In the genomic region with DNA sequence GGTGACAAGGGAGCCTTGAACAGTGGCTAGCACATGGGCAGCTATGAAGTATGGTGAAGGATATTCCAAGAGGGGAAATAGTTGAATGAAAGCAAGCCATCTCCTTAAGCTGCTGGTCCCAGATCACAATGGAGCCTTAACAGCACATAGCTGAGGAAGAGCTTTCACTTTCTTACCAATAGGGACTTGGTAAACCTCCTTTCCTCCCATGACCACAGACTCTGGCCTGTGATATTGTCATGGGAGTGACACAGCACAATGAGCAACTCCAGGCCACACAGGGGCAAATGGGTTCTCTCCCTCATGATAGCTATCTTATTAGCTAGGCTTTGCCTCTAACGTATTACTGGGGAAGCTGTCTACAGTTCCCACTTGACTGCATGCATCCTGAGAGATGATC, we compare ENCODE assay signal across 30 mouse cellular contexts.
"Had no signal": no experiment of that assay in that cellular context is flagged by ENCODE, and none has a peak within 500 bp of the region (broad histone marks: within the 10 kb centered on the region; RNA-seq: fewer than 3 reads in every experiment).

No protein-coding gene starts in this region.

- ATAC-seq: liver, embryonic 12.5 days; liver, postnatal 0 days; lung, postnatal 0 days; midbrain, embryonic 15.5 days; midbrain, embryonic 16.5 days had no signal

- H3K4me3 ChIP-seq: limb, embryonic 10.5 days; limb, embryonic 12.5 days; limb, embryonic 13.5 days; limb, embryonic 15.5 days; liver, embryonic 12.5 days; liver, embryonic 13.5 days; liver, embryonic 15.5 days; lung, embryonic 15.5 days; megakaryocyte, embryonic 14.5 days; midbrain, embryonic 10.5 days; midbrain, embryonic 12.5 days; midbrain, embryonic 15.5 days; myocyte had no signal

- H3K4me2 ChIP-seq: limb, embryonic 12.5 days; limb, embryonic 13.5 days; limb, embryonic 15.5 days; liver, embryonic 11.5 days; liver, embryonic 12.5 days; liver, embryonic 13.5 days; liver, embryonic 15.5 days; lung, embryonic 14.5 days; lung, embryonic 15.5 days; midbrain, embryonic 11.5 days; midbrain, embryonic 12.5 days; midbrain, embryonic 15.5 days had no signal

- H3K36me3 ChIP-seq: limb, embryonic 10.5 days; limb, embryonic 12.5 days; limb, embryonic 13.5 days; limb, embryonic 15.5 days; liver, embryonic 12.5 days; liver, embryonic 13.5 days; liver, embryonic 15.5 days; lung, embryonic 15.5 days; midbrain, embryonic 10.5 days; midbrain, embryonic 12.5 days; midbrain, embryonic 15.5 days had no signal

- H3K27ac ChIP-seq: limb, embryonic 10.5 days; limb, embryonic 12.5 days; limb, embryonic 13.5 days; limb, embryonic 15.5 days; liver, embryonic 12.5 days; liver, embryonic 13.5 days; liver, embryonic 14.5 days; liver, embryonic 15.5 days; lung, embryonic 15.5 days; macrophage; midbrain, embryonic 10.5 days; midbrain, embryonic 12.5 days; midbrain, embryonic 15.5 days had no signal

- H3K9ac ChIP-seq: limb, embryonic 12.5 days; limb, embryonic 13.5 days; limb, embryonic 15.5 days; liver, embryonic 12.5 days; liver, embryonic 13.5 days; liver, embryonic 14.5 days; liver, embryonic 15.5 days; liver, postnatal 0 days; lung, embryonic 14.5 days; lung, embryonic 15.5 days; midbrain, embryonic 12.5 days; midbrain, embryonic 15.5 days had no signal

- H3K4me1 ChIP-seq: limb, embryonic 10.5 days; liver, embryonic 12.5 days; liver, embryonic 13.5 days; liver, embryonic 15.5 days; lung, embryonic 15.5 days; megakaryocyte, embryonic 14.5 days had no signal

- DNase-seq: left cerebral cortex, postnatal 4 days; liver; liver, embryonic 13.5 days; liver, postnatal 0 days; lung, adult 18-20 months; lung, adult 2 months; lung, embryonic 14.5 days; lung, postnatal 10 days; lung, postnatal 14 days; lung, postnatal 36 days; lung, postnatal 4 days; midbrain, embryonic 14.5 days had no signal

- H3K9me3 ChIP-seq: limb, embryonic 10.5 days; limb, embryonic 12.5 days; limb, embryonic 13.5 days; limb, embryonic 15.5 days; liver, embryonic 12.5 days; liver, embryonic 13.5 days; liver, embryonic 15.5 days; lung, embryonic 15.5 days; midbrain, embryonic 10.5 days; midbrain, embryonic 12.5 days; midbrain, embryonic 15.5 days had no signal

- H3K27me3 ChIP-seq: limb, embryonic 12.5 days; limb, embryonic 13.5 days; limb, embryonic 15.5 days; liver, embryonic 12.5 days; liver, embryonic 13.5 days; liver, embryonic 15.5 days; lung, embryonic 15.5 days; megakaryocyte, embryonic 14.5 days; midbrain, embryonic 12.5 days; midbrain, embryonic 15.5 days had no signal
